Mouse (Mus musculus) cerebellum, postnatal 14 days (tissue): Measurements from ENCODE around the gene Dleu7.

ENCODE experiments used
- DNase-seq, 2 experiments: peaks; one replicate each; pipeline ENCODE4 v3.0.0; 2021; ENCODE audit warnings: mixed read lengths in 2 of 2

Gene Dleu7

GRCm38 (mm10) chr14:62292488-62293339 lies at the start of gene Dleu7, which contains the start of gene Rnaseh2b:
Gene Dleu7 (minus strand): TSS chr14:62293047.
Gene Rnaseh2b (plus strand): TSS chr14:62292589.
- DNase-seq, result peak; percentile 44 to 56

- DNase-seq, result peak; percentile 60 to 63
Observed at GRCm38 (mm10) chr14:62341887-62342642, 49.2 kb upstream of the Dleu7 start.

GRCm38 (mm10) chr14:62339196-62339595 lies 46.3 kb upstream of the Dleu7 start:
- no peak for DNase-seq

GRCm38 (mm10) chr14:62333909-62334687 lies 41.3 kb upstream of the Dleu7 start:
- DNase-seq, result no peak

- peak; percentile 90 to 92 for DNase-seq
Observed at GRCm38 (mm10) chr14:62331866-62332619, 39.2 kb upstream of the Dleu7 start.

GRCm38 (mm10) chr14:62331457-62331856 lies 38.6 kb upstream of the Dleu7 start:
- no peak for DNase-seq

GRCm38 (mm10) chr14:62329631-62330030 lies 36.8 kb upstream of the Dleu7 start:
- DNase-seq, result no peak

GRCm38 (mm10) chr14:62328606-62329005 lies 35.8 kb upstream of the Dleu7 start:
- DNase-seq, result no peak

GRCm38 (mm10) chr14:62327171-62327570 lies 34.3 kb upstream of the Dleu7 start:
- DNase-seq, result no peak

- no peak for DNase-seq
Observed at GRCm38 (mm10) chr14:62326026-62326425, 33.2 kb upstream of the Dleu7 start.

- DNase-seq, result no peak
Observed at GRCm38 (mm10) chr14:62324943-62325342, 32.1 kb upstream of the Dleu7 start.

- DNase-seq, result no peak
Observed at GRCm38 (mm10) chr14:62323457-62323856, 30.6 kb upstream of the Dleu7 start.

- DNase-seq, result no peak
Observed at GRCm38 (mm10) chr14:62322581-62323344, 29.9 kb upstream of the Dleu7 start.

GRCm38 (mm10) chr14:62311672-62312071 lies 18.8 kb upstream of the Dleu7 start:
- no peak for DNase-seq

- no peak for DNase-seq
Observed at GRCm38 (mm10) chr14:62309026-62309425, 16.2 kb upstream of the Dleu7 start.

- DNase-seq, result peak; percentile 4 to 12
Observed at GRCm38 (mm10) chr14:62307555-62307954, 14.7 kb upstream of the Dleu7 start.

GRCm38 (mm10) chr14:62300031-62300430 lies 7.2 kb upstream of the Dleu7 start:
- no peak for DNase-seq

- no peak for DNase-seq
Observed at GRCm38 (mm10) chr14:62298808-62299207, 6.0 kb upstream of the Dleu7 start.

- no peak for DNase-seq
Observed at GRCm38 (mm10) chr14:62292166-62292487, 720 bp downstream of the Dleu7 start.

GRCm38 (mm10) chr14:62291406-62291987 lies 1.4 kb downstream of the Dleu7 start:
- no peak for DNase-seq

GRCm38 (mm10) chr14:62288731-62289130 lies 4.1 kb downstream of the Dleu7 start:
- no peak for DNase-seq
